Mouse (Mus musculus): ENCODE results near the gene Itpr1. TPM values are rescaled to one million over a fixed set of nuclear protein-coding genes. Genes with fewer than 3 reads are reported as not detected.

Itpr1 gene
- total and polyA plus RNA-seq, 2 experiments, result 6.9 to 55.0 TPM

DNA sequence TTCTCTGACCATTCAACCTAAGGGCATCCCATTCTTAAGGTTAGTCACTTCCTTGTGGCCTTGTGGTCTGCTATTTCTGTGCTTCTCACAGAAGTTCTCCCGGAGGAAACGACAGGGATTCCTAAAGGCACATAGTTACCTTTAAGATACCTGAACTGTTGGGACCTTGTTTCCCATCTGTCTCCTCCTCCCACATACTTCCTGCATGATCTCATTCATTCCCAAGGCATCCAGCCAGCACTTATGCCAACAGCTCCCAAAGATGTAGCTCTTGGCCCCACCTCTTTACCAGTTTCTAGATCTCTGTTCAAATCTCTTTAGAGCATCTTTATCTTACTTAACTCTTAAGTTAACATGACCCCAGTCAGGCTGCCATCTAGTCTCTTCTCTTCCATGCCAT is 238.6 kb downstream of the Itpr1 start:
- peaks cover 52% of the 10 kb centered on the region for H3K4me1 ChIP-seq (ENCODE audit: control insufficient read depth, insufficient read depth, low read length)
- TF ChIP-seq CTCF (IDR thresholded peaks at IDR 0.05; ENCODE audit: low read depth, low read length), result no peak
- TF ChIP-seq POLR2A (IDR thresholded peaks at IDR 0.05; ENCODE audit: extremely low read depth, insufficient read depth, low read length), result no peak
- H3K36me3 ChIP-seq (ENCODE audit: control insufficient read depth, insufficient read depth, low read length), result no peaks in the 10 kb centered on the region
- DNase-seq (ENCODE audit: extremely low read depth, low read depth, low spot score), result no peak
- no peak overlapping the region for H3K4me3 ChIP-seq (ENCODE audit: insufficient read depth, low read depth, low read length)
- H3K27me3 ChIP-seq (ENCODE audit: control insufficient read depth, insufficient read depth, low read length), result no peaks in the 10 kb centered on the region
- no peak overlapping the region for H3K9ac ChIP-seq (ENCODE audit: low read depth, low read length)
- no peak overlapping the region for H3K27ac ChIP-seq (replicated peaks; ENCODE audit: insufficient read depth, low read depth, low read length)
- 80% methylated on average over 2 of the region's 2 CpGs for WGBS
- no peaks in the 10 kb centered on the region; the same call in 1 of the 2 replicates for H3K79me2 ChIP-seq (ENCODE audit: control insufficient read depth, insufficient read depth, low read length)

DNA sequence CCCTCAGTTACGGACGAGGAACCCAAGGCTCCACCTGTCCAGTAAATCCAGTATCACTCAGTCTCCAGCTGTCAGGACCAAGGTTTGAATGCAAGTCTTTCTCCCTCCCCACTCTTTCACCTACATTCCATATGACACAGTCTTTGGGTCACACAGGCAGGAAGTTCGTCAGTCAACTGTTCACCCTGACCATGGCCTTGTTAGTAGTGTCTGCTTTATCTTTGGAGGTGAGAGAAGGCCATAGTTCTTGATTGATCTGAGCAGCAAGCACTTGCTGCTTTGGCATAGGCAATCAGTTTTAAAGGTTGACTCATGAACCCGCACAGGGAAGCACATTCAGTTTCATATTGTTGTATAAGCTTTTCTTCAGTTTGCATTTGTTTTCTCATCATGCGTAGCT is 240.7 kb downstream of the Itpr1 start:
- 33% methylated on average over 5 of the region's 5 CpGs for WGBS
- Histone ChIP-seq H3K4me1 (ENCODE audit: control insufficient read depth, insufficient read depth, low read length) (peaks cover 46% of the 10 kb centered on the region), H3K79me2 (ENCODE audit: control insufficient read depth, insufficient read depth, low read length) (no peaks in the 10 kb centered on the region; the same call in 1 of the 2 replicates), H3K27me3 (ENCODE audit: control insufficient read depth, insufficient read depth, low read length) (no peaks in the 10 kb centered on the region), H3K27ac (replicated peaks; ENCODE audit: insufficient read depth, low read depth, low read length) (peak overlapping the region; percentile 98), H3K9ac (ENCODE audit: low read depth, low read length) (peak overlapping the region; percentile 15), H3K4me3 (ENCODE audit: insufficient read depth, low read depth, low read length) (no peak overlapping the region), H3K36me3 (ENCODE audit: control insufficient read depth, insufficient read depth, low read length) (no peaks in the 10 kb centered on the region)
- DNase-seq (ENCODE audit: extremely low read depth, low read depth, low spot score), result peak; percentile 96
- TF ChIP-seq CTCF (IDR thresholded peaks at IDR 0.05; ENCODE audit: low read depth, low read length), result no peak
- no peak for TF ChIP-seq POLR2A (IDR thresholded peaks at IDR 0.05; ENCODE audit: extremely low read depth, insufficient read depth, low read length)

DNA sequence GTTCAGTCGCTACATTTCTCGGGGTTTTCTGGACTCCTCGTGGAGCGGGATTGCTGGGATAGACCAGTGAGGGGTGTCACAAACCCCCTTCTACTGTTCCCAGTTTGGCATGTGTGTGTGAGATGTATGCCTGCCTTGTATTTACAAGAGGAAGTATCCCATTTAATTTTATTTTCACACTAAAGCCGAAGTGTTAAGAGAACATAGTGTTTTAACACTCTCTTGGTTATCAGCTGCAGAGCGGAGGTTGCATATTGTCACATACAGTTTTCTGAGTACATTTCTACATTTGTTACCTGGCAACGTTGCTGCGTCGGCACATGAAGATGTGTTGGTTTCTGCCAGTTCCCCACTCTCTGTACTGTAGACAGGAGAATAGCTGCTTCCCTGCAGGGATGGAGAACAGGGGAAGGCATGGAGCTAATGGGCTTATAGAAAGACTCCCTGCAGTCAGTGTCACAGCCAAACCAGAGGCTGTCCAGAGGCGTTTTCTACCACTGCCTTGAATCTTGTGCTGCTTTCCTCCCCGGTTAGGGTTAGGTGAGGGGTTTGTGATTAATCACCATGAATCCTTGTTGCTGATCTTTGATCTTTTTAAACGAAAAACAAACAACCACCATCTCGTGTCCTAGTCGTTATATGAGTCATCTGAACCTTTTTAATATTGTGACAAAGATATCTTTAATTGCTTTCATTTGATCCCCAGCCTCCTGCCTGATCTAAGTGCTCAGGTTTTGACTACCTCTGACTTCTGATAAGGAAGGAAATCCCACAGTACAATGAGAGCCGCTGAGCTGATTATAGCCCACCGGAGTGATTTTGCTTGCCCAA is 241.4 kb downstream of the Itpr1 start:
- WGBS, result 73% methylated on average over 16 of the region's 16 CpGs
- no peaks in the 10 kb centered on the region for H3K36me3 ChIP-seq (ENCODE audit: control insufficient read depth, insufficient read depth, low read length)
- H3K4me3 ChIP-seq (ENCODE audit: insufficient read depth, low read depth, low read length), result no peak overlapping the region
- no peak for TF ChIP-seq CTCF (IDR thresholded peaks at IDR 0.05; ENCODE audit: low read depth, low read length)
- no peak for TF ChIP-seq POLR2A (IDR thresholded peaks at IDR 0.05; ENCODE audit: extremely low read depth, insufficient read depth, low read length)
- DNase-seq (ENCODE audit: extremely low read depth, low read depth, low spot score), result no peak
- H3K27me3 ChIP-seq (ENCODE audit: control insufficient read depth, insufficient read depth, low read length), result no peaks in the 10 kb centered on the region
- peak overlapping the region; percentile 98 for H3K27ac ChIP-seq (replicated peaks; ENCODE audit: insufficient read depth, low read depth, low read length)
- peaks cover 47% of the 10 kb centered on the region for H3K4me1 ChIP-seq (ENCODE audit: control insufficient read depth, insufficient read depth, low read length)
- no peaks in the 10 kb centered on the region; the same call in 1 of the 2 replicates for H3K79me2 ChIP-seq (ENCODE audit: control insufficient read depth, insufficient read depth, low read length)
- H3K9ac ChIP-seq (ENCODE audit: low read depth, low read length), result peak overlapping the region; percentile 15

DNA sequence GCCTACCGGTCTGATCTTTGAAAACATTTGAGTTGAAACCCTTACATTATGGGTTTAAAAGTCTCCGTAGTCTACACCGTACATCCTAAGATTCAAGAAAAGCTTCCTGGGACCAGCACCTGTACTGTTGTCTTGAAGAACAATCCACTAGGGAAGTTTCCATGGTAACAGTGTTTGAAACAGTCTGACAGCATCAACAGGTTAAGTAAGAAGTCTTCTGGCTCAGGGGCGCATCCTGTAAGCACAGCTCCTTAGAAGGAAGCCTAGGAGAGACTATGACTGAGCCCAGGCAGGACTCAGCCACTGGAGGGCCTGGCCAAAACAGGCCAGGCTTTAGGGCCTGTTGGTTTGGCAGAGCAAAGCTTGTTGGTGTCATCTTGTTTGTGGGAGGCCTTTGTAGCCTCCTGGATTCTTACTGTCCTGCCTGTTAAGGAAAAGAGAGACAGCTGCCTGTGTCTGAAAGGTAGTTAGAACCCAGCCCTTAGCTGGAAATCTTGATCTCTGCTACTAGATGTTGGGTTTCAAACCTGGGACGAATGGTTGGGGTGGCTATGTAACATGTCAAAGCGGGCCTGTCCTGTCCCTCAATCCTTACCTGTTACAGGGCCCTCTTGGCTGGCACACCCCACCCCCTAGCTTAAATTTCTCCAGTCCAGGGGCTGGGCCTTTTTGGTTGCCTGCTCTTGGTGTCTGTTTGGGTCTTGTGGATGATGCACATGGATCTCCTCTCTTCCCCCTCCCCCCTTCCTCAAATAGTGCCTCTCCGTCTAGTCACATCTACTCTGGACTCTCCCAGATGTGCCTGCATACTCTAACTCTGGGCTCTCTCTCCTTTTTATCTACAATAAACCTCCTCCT is 242.3 kb downstream of the Itpr1 start:
- no peaks in the 10 kb centered on the region; the same call in 1 of the 2 replicates for H3K79me2 ChIP-seq (ENCODE audit: control insufficient read depth, insufficient read depth, low read length)
- peaks cover 43% of the 10 kb centered on the region for H3K4me1 ChIP-seq (ENCODE audit: control insufficient read depth, insufficient read depth, low read length)
- DNase-seq (ENCODE audit: extremely low read depth, low read depth, low spot score), result no peak
- WGBS, result 97% methylated on average over 7 of the region's 7 CpGs
- no peak overlapping the region for H3K4me3 ChIP-seq (ENCODE audit: insufficient read depth, low read depth, low read length)
- no peak for TF ChIP-seq CTCF (IDR thresholded peaks at IDR 0.05; ENCODE audit: low read depth, low read length)
- no peak for TF ChIP-seq POLR2A (IDR thresholded peaks at IDR 0.05; ENCODE audit: extremely low read depth, insufficient read depth, low read length)
- H3K27ac ChIP-seq (replicated peaks; ENCODE audit: insufficient read depth, low read depth, low read length), result peak overlapping the region; percentile 72
- no peak overlapping the region for H3K9ac ChIP-seq (ENCODE audit: low read depth, low read length)
- no peaks in the 10 kb centered on the region for H3K36me3 ChIP-seq (ENCODE audit: control insufficient read depth, insufficient read depth, low read length)
- H3K27me3 ChIP-seq (ENCODE audit: control insufficient read depth, insufficient read depth, low read length), result no peaks in the 10 kb centered on the region

DNA sequence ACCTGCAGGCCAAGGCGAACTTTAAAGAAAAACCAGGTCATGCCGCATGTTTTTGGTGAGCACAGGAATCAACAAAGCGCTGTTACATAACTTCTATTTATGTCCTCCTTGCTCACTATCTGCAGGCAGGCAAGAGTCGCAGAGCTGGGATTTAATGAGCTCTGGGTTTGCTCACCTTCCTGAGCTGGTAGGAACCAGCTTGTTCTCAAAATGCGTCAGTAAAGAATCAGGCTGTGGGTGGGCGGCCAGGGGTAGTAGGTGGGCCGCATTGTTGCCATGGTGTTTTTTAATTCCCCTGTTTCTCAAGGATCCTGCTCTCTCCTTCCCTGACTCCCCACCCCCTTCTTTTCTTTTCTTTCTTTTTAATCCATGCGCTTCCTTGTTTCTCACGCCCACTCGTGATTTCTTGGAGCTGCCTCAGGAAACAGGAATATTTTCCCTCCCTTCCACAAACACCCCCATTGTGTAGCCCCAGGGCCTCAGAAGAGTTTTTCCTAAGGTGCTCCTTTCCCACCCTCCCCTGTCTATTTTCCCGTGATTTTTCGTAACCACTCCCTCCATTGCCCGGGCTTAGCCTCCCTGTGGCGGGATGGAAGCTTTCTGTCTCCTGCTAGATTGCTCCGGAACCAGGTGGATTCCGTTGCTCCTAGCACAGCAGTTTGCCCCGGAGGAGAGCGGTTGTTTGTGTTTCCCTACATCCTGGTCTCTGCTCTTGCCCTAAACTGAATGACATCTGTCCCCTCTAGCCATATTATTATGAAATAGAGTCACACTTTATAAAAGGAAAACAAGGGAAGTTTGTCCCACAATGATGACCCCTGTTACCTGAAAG is 243.6 kb downstream of the Itpr1 start:
- H3K9ac ChIP-seq (ENCODE audit: low read depth, low read length), result peak overlapping the region; percentile 65
- TF ChIP-seq CTCF (IDR thresholded peaks at IDR 0.05; ENCODE audit: low read depth, low read length) (no peak), POLR2A (IDR thresholded peaks at IDR 0.05; ENCODE audit: extremely low read depth, insufficient read depth, low read length) (no peak)
- peak overlapping the region; percentile 92 for H3K27ac ChIP-seq (replicated peaks; ENCODE audit: insufficient read depth, low read depth, low read length)
- DNase-seq (ENCODE audit: extremely low read depth, low read depth, low spot score), result peak; percentile 74
- no peak overlapping the region for H3K4me3 ChIP-seq (ENCODE audit: insufficient read depth, low read depth, low read length)
- H3K36me3 ChIP-seq (ENCODE audit: control insufficient read depth, insufficient read depth, low read length), result no peaks in the 10 kb centered on the region
- WGBS, result 22% methylated on average over 18 of the region's 18 CpGs
- peaks cover 41% of the 10 kb centered on the region for H3K4me1 ChIP-seq (ENCODE audit: control insufficient read depth, insufficient read depth, low read length)
- no peaks in the 10 kb centered on the region; the same call in 1 of the 2 replicates for H3K79me2 ChIP-seq (ENCODE audit: control insufficient read depth, insufficient read depth, low read length)
- no peaks in the 10 kb centered on the region for H3K27me3 ChIP-seq (ENCODE audit: control insufficient read depth, insufficient read depth, low read length)
